In the genomic region with DNA sequence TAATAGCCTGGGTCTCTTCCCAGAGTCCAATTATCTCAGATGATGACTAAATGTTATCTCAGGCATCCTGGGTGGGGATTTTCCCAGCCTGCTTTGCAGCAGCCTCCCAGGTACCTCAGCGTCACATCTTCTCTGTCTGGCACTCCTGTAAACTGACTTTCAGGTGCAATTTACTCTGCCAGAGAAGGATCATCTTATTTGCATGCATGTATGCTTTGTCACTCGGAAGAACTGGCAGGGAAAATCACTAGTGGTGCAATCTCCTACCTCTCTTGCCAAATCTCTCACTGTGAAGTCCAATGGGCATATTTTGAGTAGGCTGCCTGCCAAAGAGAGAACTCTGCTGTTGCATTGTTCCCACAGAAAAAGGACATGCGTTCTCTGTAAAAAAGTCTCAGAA, we compare ENCODE assay signal across 12 mouse cellular contexts.
DNase-seq lines count a peak whose midpoint lies in the region; ATAC-seq and TF ChIP-seq lines count a peak whose summit lies in the region.
"Had no signal": no experiment of that assay in that cellular context is flagged by ENCODE, and none has a peak within 500 bp of the region (broad histone marks: within the 10 kb centered on the region; RNA-seq: fewer than 3 reads in every experiment).

No protein-coding gene starts in this region.

- H3K36me3 ChIP-seq in stomach, postnatal 0 days (ENCODE audit: control insufficient read depth, insufficient read depth, low read length) = no peaks in the 10 kb centered on the region
- H3K36me3 ChIP-seq: heart, embryonic 13.5 days; limb, embryonic 10.5 days had no signal

- no peak for TF ChIP-seq EP300 in stomach, postnatal 0 days (optimal IDR thresholded peaks at IDR 0.05)

- no peaks in the 10 kb centered on the region for H3K27me3 ChIP-seq in stomach, postnatal 0 days (ENCODE audit: control insufficient read depth, insufficient read depth, low read length)
- H3K27me3 ChIP-seq: heart, embryonic 13.5 days had no signal

- 73% methylated on average over 3 of the region's 3 CpGs for WGBS in stomach, postnatal 0 days

- H3K27ac ChIP-seq in stomach, postnatal 0 days (replicated peaks) = no peak overlapping the region
- H3K27ac ChIP-seq: heart, embryonic 13.5 days; limb, embryonic 10.5 days; macrophage had no signal

- H3K9ac ChIP-seq in stomach, postnatal 0 days (ENCODE audit: low read length) = no peak overlapping the region
- H3K9ac ChIP-seq: heart, embryonic 13.5 days had no signal

- no peak for TF ChIP-seq CTCF in stomach, postnatal 0 days (IDR thresholded peaks at IDR 0.05; ENCODE audit: low read depth)

- H3K9me3 ChIP-seq in stomach, postnatal 0 days (ENCODE audit: control insufficient read depth, low read length) = no peaks in the 10 kb centered on the region
- H3K9me3 ChIP-seq: heart, embryonic 13.5 days; limb, embryonic 10.5 days had no signal

- H3K4me1 ChIP-seq in stomach, postnatal 0 days (replicated peaks; ENCODE audit: control insufficient read depth, insufficient read depth) = no peaks in the 10 kb centered on the region
- H3K4me1 ChIP-seq: heart, embryonic 13.5 days; limb, embryonic 10.5 days had no signal

- H3K4me2 ChIP-seq in stomach, postnatal 0 days (replicated peaks; ENCODE audit: low read depth) = no peak overlapping the region
- H3K4me2 ChIP-seq: heart, embryonic 13.5 days had no signal

- H3K4me3 ChIP-seq in stomach, postnatal 0 days (ENCODE audit: low read depth, low read length) = no peak overlapping the region
- H3K4me3 ChIP-seq: heart, embryonic 13.5 days; limb, embryonic 10.5 days had no signal

- peak; percentile 63 for DNase-seq in right cerebral cortex, adult 18-20 months
- DNase-seq in right cerebral cortex, postnatal 14 days = no peak
- DNase-seq in cerebellum, adult 9-11 months = peak; percentile 49
- peak; percentile 9 to 28 for DNase-seq in layer of hippocampus, postnatal 10 days (ENCODE audit: low spot score in 2 of 2)
- DNase-seq in stomach, postnatal 0 days (ENCODE audit: low spot score) = no peak
- no peak for DNase-seq in natural killer cell, adult 2 months (ENCODE audit: low spot score in 2 of 2)
- no peak for DNase-seq in testis, postnatal 10 days (ENCODE audit: low spot score)
- DNase-seq: thymus, adult 2 months had no signal

- no peak for ATAC-seq in stomach, postnatal 0 days (ENCODE audit: low FRiP score, low TSS enrichment)
- ATAC-seq: forebrain, embryonic 16.5 days had no signal

Comparison
In these comparisons a context has a peak if more than half of its experiments do, and no peak if none do; other contexts are left out.
1. DNase-seq: peak in right cerebral cortex, adult 18-20 months (single experiment), cerebellum, adult 9-11 months (single experiment) and layer of hippocampus, postnatal 10 days (2 of 2); none in right cerebral cortex, postnatal 14 days (single experiment), stomach, postnatal 0 days (single experiment), natural killer cell, adult 2 months (0 of 2) and testis, postnatal 10 days (single experiment).